Comparison of ENCODE assay signal across 16 mouse cellular contexts in the genomic region with DNA sequence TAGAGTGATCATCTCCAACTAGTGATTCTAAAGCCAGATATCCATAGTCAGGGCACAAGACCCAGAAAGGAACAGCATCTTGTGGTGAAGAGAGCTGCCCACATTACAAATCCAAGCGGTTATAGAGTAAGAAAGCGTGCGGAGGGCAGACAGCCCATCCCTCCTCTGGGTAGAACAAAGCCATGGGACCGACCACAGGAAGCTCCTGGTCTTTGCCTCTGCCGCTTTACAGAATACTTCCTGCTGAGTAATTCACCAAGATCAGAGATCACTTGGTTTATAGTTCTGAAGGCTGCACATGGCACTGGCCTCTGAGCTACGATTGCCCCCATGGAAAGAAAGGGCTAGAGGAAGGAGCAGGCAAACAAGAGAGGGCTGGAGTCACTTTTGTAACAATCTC. TPM values are rescaled to one million over a fixed set of nuclear protein-coding genes. Genes with fewer than 3 reads are reported as not detected.
DNase-seq lines count a peak whose midpoint lies in the region; ATAC-seq and TF ChIP-seq lines count a peak whose summit lies in the region.
"Had no signal": no experiment of that assay in that cellular context is flagged by ENCODE, and none has a peak within 500 bp of the region (broad histone marks: within the 10 kb centered on the region; RNA-seq: fewer than 3 reads in every experiment).

No protein-coding gene starts in this region.

- DNase-seq in heart, adult 11 months: peak; percentile 86
- no peak for DNase-seq in heart, postnatal 10 days
- DNase-seq in T-cell, adult 2 months (ENCODE audit: low spot score): peak; percentile 87
- no peak for DNase-seq in liver, postnatal 0 days
- peak; percentile 25 to 31 for DNase-seq in thymus, postnatal 10 days (ENCODE audit: low spot score in 2 of 2)
- no peak for DNase-seq in ovary, postnatal 36 days (ENCODE audit: low spot score)
- DNase-seq in right cerebral cortex, postnatal 36 days (ENCODE audit: low spot score in 2 of 2): no peak
- no peak for DNase-seq in adrenal gland, adult 2 months
- DNase-seq: cerebellum, adult 9-11 months; heart, postnatal 4 days; liver, embryonic 13.5 days had no signal

- WGBS in liver, postnatal 0 days (ENCODE audit: insufficient replicate concordance): 32% methylated on average over 6 of the region's 6 CpGs

- TF ChIP-seq EP300 in liver, postnatal 0 days (IDR thresholded peaks at IDR 0.05; ENCODE audit: low read depth): no peak

- H3K4me3 ChIP-seq in liver, postnatal 0 days (ENCODE audit: low read depth, low read length): no peak overlapping the region
- H3K4me3 ChIP-seq: embryonic facial prominence, embryonic 12.5 days; forebrain, embryonic 12.5 days; heart, embryonic 10.5 days; liver, embryonic 13.5 days; midbrain, embryonic 12.5 days had no signal

- intact Hi-C loops in heart, postnatal 10 days (cut with DNase I): no loop called here

- peak overlapping the region; percentile 45 for H3K4me2 ChIP-seq in liver, postnatal 0 days (ENCODE audit: low read depth, low read length)
- H3K4me2 ChIP-seq: embryonic facial prominence, embryonic 12.5 days; forebrain, embryonic 12.5 days; liver, embryonic 13.5 days; midbrain, embryonic 12.5 days had no signal

- peak; percentile 13 for ATAC-seq in liver, postnatal 0 days
- ATAC-seq: intestine, postnatal 0 days had no signal

- no peaks in the 10 kb centered on the region for H3K27me3 ChIP-seq in liver, postnatal 0 days (ENCODE audit: insufficient read depth, low read length)
- H3K27me3 ChIP-seq: embryonic facial prominence, embryonic 12.5 days; forebrain, embryonic 12.5 days; liver, embryonic 13.5 days; midbrain, embryonic 12.5 days had no signal

- H3K27ac ChIP-seq in liver, postnatal 0 days (ENCODE audit: low read depth): peak overlapping the region; percentile 81
- H3K27ac ChIP-seq: embryonic facial prominence, embryonic 12.5 days; forebrain, embryonic 12.5 days; heart, embryonic 10.5 days; liver, embryonic 13.5 days; midbrain, embryonic 12.5 days had no signal

- no peak for TF ChIP-seq CTCF in liver, postnatal 0 days (IDR thresholded peaks at IDR 0.05; ENCODE audit: low read depth)

- H3K9me3 ChIP-seq in liver, postnatal 0 days (ENCODE audit: low read length): no peaks in the 10 kb centered on the region
- H3K9me3 ChIP-seq: embryonic facial prominence, embryonic 12.5 days; forebrain, embryonic 12.5 days; heart, embryonic 10.5 days; liver, embryonic 13.5 days; midbrain, embryonic 12.5 days had no signal

- H3K9ac ChIP-seq in liver, postnatal 0 days (replicated peaks): 0 out of 2 replicates have a peak overlapping the region, but pooled peaks have one; percentile 21
- H3K9ac ChIP-seq: embryonic facial prominence, embryonic 12.5 days; forebrain, embryonic 12.5 days; liver, embryonic 13.5 days; midbrain, embryonic 12.5 days had no signal

- H3K4me1 ChIP-seq in liver, postnatal 0 days (ENCODE audit: insufficient read depth): peaks cover 16% of the 10 kb centered on the region

- no peaks in the 10 kb centered on the region for H3K36me3 ChIP-seq in liver, postnatal 0 days (replicated peaks; ENCODE audit: insufficient read depth, low read length)
- H3K36me3 ChIP-seq: embryonic facial prominence, embryonic 12.5 days; forebrain, embryonic 12.5 days; heart, embryonic 10.5 days; liver, embryonic 13.5 days; midbrain, embryonic 12.5 days had no signal

RNA-seq across cellular contexts. Expression of gene Arhgap25, which starts 30.6 kb away (rescaled TPM):
- total RNA-seq in heart, postnatal 10 days (2021): 1 to 10 TPM; 5.2 to 6.5 TPM
- 6.0 TPM in 2 replicates for polyA plus RNA-seq in liver, postnatal 0 days (2015; fragmentation: Nextera tagmentation; extraction: Ambion mirVana)
- 1 to 10 TPM; 3.1 TPM for total RNA-seq in adrenal gland, adult 2 months (2021)
- 0.39 and 0.49 TPM in 2 replicates for polyA plus RNA-seq in adrenal gland, adult 2 months (2012; rRNA removed)

Comparison
In these comparisons a context has a peak if more than half of its experiments do, and no peak if none do; other contexts are left out.
1. DNase-seq: peak in heart, adult 11 months (single experiment), T-cell, adult 2 months (single experiment) and thymus, postnatal 10 days (2 of 2); none in heart, postnatal 10 days (0 of 2), liver, postnatal 0 days (single experiment), ovary, postnatal 36 days (single experiment), right cerebral cortex, postnatal 36 days (0 of 2) and adrenal gland, adult 2 months (single experiment).